Mouse (Mus musculus) limb, embryonic 13.5 days (tissue): ENCODE measurements at regions not wholly inside any gene's neighbourhood (a gene's known extent, or its start where the extent isn't known, plus 50 kb on each side); places are given as distances from the start of the nearest gene placed in this dataset. TPM values are rescaled to one million over a fixed set of nuclear protein-coding genes. Genes with fewer than 3 reads are reported as not detected.

ENCODE experiments used
- ATAC-seq: fragments of 200-750 bp; cut with Nextera tagmentation; 2 replicates; pipeline ENCODE4 v1.8.0; 2017; ENCODE audit warnings: low read depth, moderate number of reproducible peaks, moderate TSS enrichment; ENCODE audit not compliant: low FRiP score
- H3K27ac ChIP-seq: fragments of 300-500 bp; sonication (generic); 2 replicates; pipeline ENCODE4 v1.5.1; 2015; ENCODE audit warnings: inconsistent platforms, mild to moderate bottlenecking, moderate library complexity
- H3K27me3 ChIP-seq: fragments of 300-500 bp; sonication (generic); 2 replicates; pipeline ENCODE4 v1.6.1; 2015; ENCODE audit warnings: mild to moderate bottlenecking, inconsistent platforms
- H3K36me3 ChIP-seq: fragments of 300-500 bp; sonication (generic); 2 replicates; pipeline ENCODE4 v1.6.1; 2015; ENCODE audit warnings: inconsistent platforms, mild to moderate bottlenecking, moderate library complexity
- H3K4me1 ChIP-seq: fragments of 300-500 bp; sonication (generic); 2 replicates; pipeline ENCODE4 v1.6.1; 2015; ENCODE audit warnings: inconsistent platforms
- H3K4me2 ChIP-seq: fragments of 300-500 bp; sonication (generic); replicated peaks from 2 replicates; pipeline ENCODE4 v1.6.1; 2015; ENCODE audit warnings: inconsistent platforms, mild to moderate bottlenecking, moderate library complexity
- H3K4me3 ChIP-seq: fragments of 300-500 bp; sonication (generic); 2 replicates; pipeline ENCODE4 v1.5.1; 2015; ENCODE audit warnings: moderate library complexity, mild to moderate bottlenecking, inconsistent platforms
- H3K9ac ChIP-seq: fragments of 300-500 bp; sonication (generic); 2 replicates; pipeline ENCODE4 v1.6.1; 2015; ENCODE audit warnings: mild to moderate bottlenecking, inconsistent platforms
- H3K9me3 ChIP-seq: fragments of 300-500 bp; sonication (generic); 2 replicates; pipeline ENCODE4 v1.6.1; 2016; ENCODE audit warnings: inconsistent platforms
- WGBS: fragments of 180-500 bp; shearing (Covaris S2); methylation state at CpG from one replicate; pipeline ENCODE4 v1.1.7; 2015; 5-methylcytosine and 5-hydroxymethylcytosine counted together
- microRNA-seq: library from miRNA; unstranded; fragments of <30 nt; microRNA quantifications from one replicate; pipeline ENCODE4, GENCODE M21; 2016

GRCm38 (mm10) chr17:64550034-64550433, 50.5 kb upstream of the Man2a1 start:
- no peaks in the 10 kb centered on the region; the same call in 1 of the 2 replicates for H3K4me1 ChIP-seq
- 79% methylated on average over 6 of the region's 6 CpGs for WGBS
- H3K36me3 ChIP-seq: no peaks in the 10 kb centered on the region
- no peak overlapping the region for H3K9ac ChIP-seq
- H3K4me2 ChIP-seq: no peak overlapping the region
- no peaks in the 10 kb centered on the region for H3K27me3 ChIP-seq
- no peak for ATAC-seq
- no peak overlapping the region for H3K27ac ChIP-seq
- H3K9me3 ChIP-seq: no peaks in the 10 kb centered on the region
- no peak overlapping the region for H3K4me3 ChIP-seq

Small RNA genes in the stretch of these regions (microRNA-seq; reads per million reads assigned to microRNA genes)
- gene Mir6420: not detected
